Mouse (Mus musculus) layer of hippocampus, adult 18-20 months (tissue): Measurements from ENCODE around the gene Atp5mpl. TPM values are rescaled to one million over a fixed set of nuclear protein-coding genes. Genes with fewer than 3 reads are reported as not detected.

ENCODE experiments used
- DNase-seq, 2 experiments: peaks; one replicate each; pipeline ENCODE4 v3.0.0; 2022; ENCODE audit warnings: low spot score in 2 of 2
- total RNA-seq, 2 experiments: library from RNA; stranded (reverse); gene quantifications; 2 replicates each; pipeline ENCODE4 v1.2.3; 2021

Atp5mpl gene
- total RNA-seq, 2 experiments from 2014 or later = 341 to 347 TPM

- DNase-seq = no peak
These were observed 51.0 kb downstream of the Atp5mpl start for GRCm38 (mm10) chr12:111915781-111916180.

GRCm38 (mm10) chr12:111914031-111914430 lies 52.7 kb downstream of the Atp5mpl start:
- no peak for DNase-seq

- no peak for DNase-seq
These were observed 54.0 kb downstream of the Atp5mpl start for GRCm38 (mm10) chr12:111912802-111913201.

- no peak for DNase-seq
These were observed 55.0 kb downstream of the Atp5mpl start for GRCm38 (mm10) chr12:111911796-111912195.

Other genes starting within 250 kb of the Atp5mpl start
- gene Klc1, start 208.1 kb downstream of the Atp5mpl start, total RNA-seq = 100 to 1,000 TPM; 682 to 695 TPM
- gene Xrcc3, start 153.1 kb downstream of the Atp5mpl start, total RNA-seq = 1 to 10 TPM; 4.0 to 6.0 TPM
- gene Zfyve21, start 152.8 kb downstream of the Atp5mpl start, total RNA-seq = 10 to 100 TPM; 23.4 to 23.8 TPM
- 10 to 100 TPM; 92.7 to 98.4 TPM for gene Ppp1r13b, start 58.9 kb downstream of the Atp5mpl start, total RNA-seq
- gene Tdrd9, start 4.6 kb upstream of the Atp5mpl start, total RNA-seq = under 1 TPM; 0.25 to 0.52 TPM
- under 1 TPM in 1 of 2 experiments, not detected in 1; 0.35 TPM for gene Rd3l, start 14.3 kb upstream of the Atp5mpl start, total RNA-seq
- gene Aspg, start 139.7 kb upstream of the Atp5mpl start, total RNA-seq = 1 to 10 TPM; 3.8 TPM
- gene Kif26a, start 179.2 kb upstream of the Atp5mpl start, total RNA-seq = 1 to 10 TPM; 3.9 to 4.5 TPM